Mouse (Mus musculus): ENCODE results near the gene Cacna1b. TPM values are rescaled to one million over a fixed set of nuclear protein-coding genes. Genes with fewer than 3 reads are reported as not detected.

Cacna1b gene
- polyA plus RNA-seq, 1 experiment from 2014 or later, result 3.3 TPM

DNA sequence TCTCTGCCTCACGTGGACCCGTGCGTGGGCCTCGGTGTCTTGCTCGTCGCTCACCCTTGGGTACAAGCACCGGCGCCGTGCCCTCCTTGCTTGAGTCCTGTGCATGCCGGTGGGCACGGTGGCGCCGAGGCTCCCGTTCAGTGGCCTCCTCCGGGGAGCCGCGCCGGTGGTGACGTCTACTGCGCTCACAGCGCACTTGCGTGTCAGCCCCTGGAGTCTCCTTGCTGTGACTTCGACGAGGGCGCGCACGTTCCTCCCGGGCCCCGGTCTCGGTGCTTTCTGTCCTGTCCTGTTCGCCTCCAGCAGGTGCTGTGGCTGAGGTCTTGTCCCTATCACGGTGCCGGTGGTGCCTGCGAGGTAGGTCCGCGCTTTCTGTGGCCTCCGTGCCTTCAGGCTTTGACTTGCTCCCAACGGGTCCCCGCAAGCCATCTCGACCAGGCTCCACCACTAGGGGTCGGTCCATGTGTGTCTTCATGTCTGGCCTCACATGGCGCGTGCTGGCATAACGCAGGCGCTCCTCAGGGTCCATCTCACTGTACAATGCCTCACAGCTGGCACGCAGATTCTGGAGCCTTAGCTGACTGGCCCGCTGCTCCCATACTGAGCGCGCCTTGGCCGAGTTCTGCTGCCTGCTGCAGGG, 83.8 kb downstream of the Cacna1b start:
- Histone ChIP-seq H3K4me2 (replicated peaks) (peak overlapping the region; percentile 47), H3K27ac (replicated peaks) (no peak overlapping the region), H3K4me1 (peaks cover 7% of the 10 kb centered on the region), H3K9me3 (no peaks in the 10 kb centered on the region), H3K9ac (replicated peaks) (no peak overlapping the region; the same call in 1 of the 2 replicates), H3K27me3 (peaks cover 20% of the 10 kb centered on the region), H3K36me3 (peaks cover 13% of the 10 kb centered on the region; the same call in 1 of the 2 replicates), H3K4me3 (peak overlapping the region; percentile 21)
- WGBS, result 35% methylated on average over 50 of the region's 50 CpGs
- ATAC-seq (ENCODE audit: low FRiP score, low read depth), result peak; percentile 67

DNA sequence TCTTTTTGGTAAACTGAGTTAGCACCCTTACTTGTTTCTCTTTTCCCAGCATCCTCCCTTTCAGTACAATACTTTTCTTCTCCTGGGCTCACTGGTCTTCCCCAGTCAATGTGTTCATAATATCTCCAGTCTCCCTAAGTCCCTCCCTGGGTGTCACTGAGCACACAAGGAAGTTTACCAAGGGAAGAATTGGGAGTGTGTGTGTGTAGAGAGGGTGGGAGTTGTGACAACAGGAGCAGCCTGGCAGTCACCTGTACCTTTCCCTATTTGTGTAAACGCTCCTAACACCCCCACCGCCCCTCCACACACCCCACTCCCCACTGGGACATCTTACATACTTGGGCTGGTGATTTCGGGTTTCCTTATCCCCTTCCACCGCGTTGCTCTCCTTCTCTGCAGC, 84.4 kb downstream of the Cacna1b start:
- peaks cover 7% of the 10 kb centered on the region for H3K4me1 ChIP-seq
- WGBS, result 73% methylated on average over 5 of the region's 5 CpGs
- H3K9me3 ChIP-seq, result no peaks in the 10 kb centered on the region
- no peak overlapping the region; the same call in 1 of the 2 replicates for H3K9ac ChIP-seq (replicated peaks)
- no peak overlapping the region for H3K4me3 ChIP-seq
- ATAC-seq (ENCODE audit: low FRiP score, low read depth), result no peak
- peak overlapping the region; percentile 47; the same call in 1 of the 2 replicates for H3K4me2 ChIP-seq (replicated peaks)
- peaks cover 7% of the 10 kb centered on the region; the same call in 1 of the 2 replicates for H3K36me3 ChIP-seq
- peaks cover 20% of the 10 kb centered on the region for H3K27me3 ChIP-seq
- no peak overlapping the region for H3K27ac ChIP-seq (replicated peaks)

GRCm38 (mm10) chr2:24678110-24678509, 84.8 kb downstream of the Cacna1b start:
- Histone ChIP-seq H3K9me3 (no peaks in the 10 kb centered on the region), H3K27ac (replicated peaks) (no peak overlapping the region), H3K36me3 (peaks cover 7% of the 10 kb centered on the region; the same call in 1 of the 2 replicates), H3K4me2 (replicated peaks) (no peak overlapping the region), H3K9ac (replicated peaks) (no peak overlapping the region), H3K27me3 (peaks cover 20% of the 10 kb centered on the region), H3K4me1 (peaks cover 7% of the 10 kb centered on the region), H3K4me3 (no peak overlapping the region)
- no peak; the same call in 1 of the 2 replicates for ATAC-seq (ENCODE audit: low FRiP score, low read depth)
- WGBS, result 65% methylated on average over 4 of the region's 4 CpGs

- 96% methylated on average over 3 of the region's 3 CpGs for WGBS
- Histone ChIP-seq H3K9me3 (no peaks in the 10 kb centered on the region), H3K4me3 (no peak overlapping the region), H3K4me2 (replicated peaks) (no peak overlapping the region), H3K9ac (replicated peaks) (no peak overlapping the region), H3K4me1 (peaks cover 7% of the 10 kb centered on the region), H3K36me3 (peaks cover 4% of the 10 kb centered on the region; the same call in 1 of the 2 replicates), H3K27me3 (peaks cover 20% of the 10 kb centered on the region), H3K27ac (replicated peaks) (no peak overlapping the region)
- ATAC-seq (ENCODE audit: low FRiP score, low read depth), result no peak
Observed at GRCm38 (mm10) chr2:24677629-24678028, 85.3 kb downstream of the Cacna1b start.

- H3K4me2 ChIP-seq (replicated peaks), result no peak overlapping the region
- 89% methylated on average over 6 of the region's 6 CpGs for WGBS
- no peaks in the 10 kb centered on the region for H3K9me3 ChIP-seq
- peaks cover 7% of the 10 kb centered on the region for H3K4me1 ChIP-seq
- no peak overlapping the region for H3K9ac ChIP-seq (replicated peaks)
- H3K4me3 ChIP-seq, result no peak overlapping the region
- peaks cover 14% of the 10 kb centered on the region; the same call in 1 of the 2 replicates for H3K27me3 ChIP-seq
- H3K36me3 ChIP-seq, result no peaks in the 10 kb centered on the region
- no peak overlapping the region for H3K27ac ChIP-seq (replicated peaks)
- no peak for ATAC-seq (ENCODE audit: low FRiP score, low read depth)
Observed at GRCm38 (mm10) chr2:24674432-24675006, 88.4 kb downstream of the Cacna1b start.

- H3K27ac ChIP-seq (replicated peaks), result no peak overlapping the region
- H3K4me3 ChIP-seq, result no peak overlapping the region
- no peaks in the 10 kb centered on the region for H3K27me3 ChIP-seq
- no peak overlapping the region for H3K4me2 ChIP-seq (replicated peaks)
- 96% methylated on average over 5 of the region's 5 CpGs for WGBS
- no peak overlapping the region for H3K9ac ChIP-seq (replicated peaks)
- no peak for ATAC-seq (ENCODE audit: low FRiP score, low read depth)
- no peaks in the 10 kb centered on the region for H3K36me3 ChIP-seq
- peaks cover 12% of the 10 kb centered on the region for H3K4me1 ChIP-seq
- H3K9me3 ChIP-seq, result no peaks in the 10 kb centered on the region
Observed at GRCm38 (mm10) chr2:24668598-24668997, 94.4 kb downstream of the Cacna1b start.

DNA sequence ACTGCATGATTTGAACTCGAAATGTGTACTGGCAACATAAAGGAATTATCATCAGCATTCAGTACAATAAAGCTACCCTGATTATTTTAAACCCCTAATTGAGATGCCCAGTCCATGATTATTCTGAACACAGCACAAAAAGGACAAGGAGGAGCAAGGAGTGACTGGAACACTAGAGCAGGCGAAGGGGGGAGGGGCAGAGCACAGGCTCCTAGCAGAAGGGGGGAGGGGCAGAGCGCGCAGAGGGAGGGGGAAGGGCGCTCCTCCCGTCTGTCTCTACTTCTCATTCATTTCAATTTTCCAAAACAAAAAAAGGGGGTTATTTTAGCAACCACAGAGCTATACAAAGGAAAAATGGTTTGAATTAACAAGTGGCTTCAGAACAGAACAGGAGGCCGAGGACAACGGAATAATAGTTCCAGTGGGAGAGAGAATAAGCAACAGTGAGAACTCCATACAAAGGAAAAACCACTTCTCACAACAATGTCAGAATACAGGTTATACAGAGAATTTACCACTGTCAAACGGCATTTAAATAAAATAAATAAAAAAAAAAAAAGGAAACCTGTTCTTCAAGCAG, 98.2 kb downstream of the Cacna1b start:
- peak; percentile 88 for ATAC-seq (ENCODE audit: low FRiP score, low read depth)
- Histone ChIP-seq H3K4me2 (replicated peaks) (peak overlapping the region; percentile 42), H3K27me3 (no peaks in the 10 kb centered on the region), H3K4me1 (peaks cover 12% of the 10 kb centered on the region), H3K36me3 (no peaks in the 10 kb centered on the region), H3K9ac (replicated peaks) (no peak overlapping the region), H3K9me3 (no peaks in the 10 kb centered on the region), H3K27ac (replicated peaks) (peak overlapping the region; percentile 42; the same call in 1 of the 2 replicates), H3K4me3 (0 out of 2 replicates have a peak overlapping the region, but pooled peaks have one; percentile 4)
- WGBS, result 14% methylated on average over 9 of the region's 9 CpGs

DNA sequence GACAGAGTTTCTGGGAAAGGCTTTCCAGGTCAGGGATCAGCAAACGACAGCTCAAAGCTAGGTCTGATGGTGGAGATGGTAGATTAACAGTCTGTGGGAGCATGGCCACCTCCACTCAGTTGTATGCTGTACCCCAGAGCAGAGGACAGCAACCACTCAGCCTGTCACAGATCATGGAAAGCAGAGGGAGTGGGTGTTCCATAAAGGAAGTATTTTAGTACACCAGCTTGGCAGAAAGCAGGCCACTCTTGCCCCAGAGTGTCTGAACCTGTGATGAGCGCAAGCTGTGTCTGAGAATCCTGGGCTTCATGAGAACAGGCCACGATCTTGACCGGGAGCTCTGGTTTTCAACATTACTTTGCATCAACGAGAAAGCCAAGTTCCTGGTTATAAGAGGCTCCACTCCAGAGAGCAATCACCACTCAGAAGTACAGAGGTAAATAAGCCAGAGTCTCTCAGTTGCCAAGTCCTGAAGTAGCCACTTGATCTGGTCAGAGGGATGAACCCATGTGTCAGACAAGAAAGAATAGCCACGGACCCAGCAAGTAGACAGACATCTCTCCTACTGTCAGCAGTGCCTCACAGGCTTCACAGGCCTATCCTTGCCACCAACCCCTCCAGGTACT, 103.7 kb downstream of the Cacna1b start:
- Histone ChIP-seq H3K36me3 (no peaks in the 10 kb centered on the region), H3K9ac (replicated peaks) (no peak overlapping the region), H3K9me3 (no peaks in the 10 kb centered on the region), H3K27me3 (no peaks in the 10 kb centered on the region), H3K4me3 (no peak overlapping the region), H3K27ac (replicated peaks) (no peak overlapping the region), H3K4me1 (peaks cover 5% of the 10 kb centered on the region), H3K4me2 (replicated peaks) (no peak overlapping the region)
- no peak for ATAC-seq (ENCODE audit: low FRiP score, low read depth)
- WGBS, result 84% methylated on average over 6 of the region's 6 CpGs

DNA sequence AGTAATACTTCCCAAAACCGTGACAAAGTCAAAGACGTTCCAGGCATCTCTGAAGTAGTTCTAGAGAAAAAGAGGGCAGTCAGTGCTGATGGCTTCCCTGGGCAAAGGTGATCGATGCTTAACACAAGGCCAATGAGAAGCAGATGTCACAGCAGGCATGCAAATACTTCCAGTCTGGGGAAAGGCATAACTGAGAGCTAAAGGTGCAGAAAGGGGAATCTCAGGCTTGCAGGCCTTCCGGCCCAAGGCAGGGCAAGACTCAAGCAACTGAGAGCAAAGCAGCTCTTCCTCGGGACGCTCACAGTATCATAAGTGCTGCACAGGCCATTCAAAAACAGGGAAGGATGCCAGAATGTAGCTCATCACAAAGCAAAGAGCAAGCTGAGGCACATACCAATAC, 114.4 kb downstream of the Cacna1b start:
- H3K4me1 ChIP-seq, result no peaks in the 10 kb centered on the region
- no peak overlapping the region for H3K27ac ChIP-seq (replicated peaks)
- H3K9me3 ChIP-seq, result no peaks in the 10 kb centered on the region
- H3K27me3 ChIP-seq, result no peaks in the 10 kb centered on the region
- WGBS, result 83% methylated on average over 6 of the region's 6 CpGs
- ATAC-seq (ENCODE audit: low FRiP score, low read depth), result no peak
- H3K9ac ChIP-seq (replicated peaks), result no peak overlapping the region
- no peak overlapping the region for H3K4me2 ChIP-seq (replicated peaks)
- H3K4me3 ChIP-seq, result no peak overlapping the region
- H3K36me3 ChIP-seq, result peaks cover 18% of the 10 kb centered on the region

GRCm38 (mm10) chr2:24646452-24647146, 116.4 kb downstream of the Cacna1b start:
- ATAC-seq (ENCODE audit: low FRiP score, low read depth), result no peak
- no peak overlapping the region for H3K4me3 ChIP-seq

DNA sequence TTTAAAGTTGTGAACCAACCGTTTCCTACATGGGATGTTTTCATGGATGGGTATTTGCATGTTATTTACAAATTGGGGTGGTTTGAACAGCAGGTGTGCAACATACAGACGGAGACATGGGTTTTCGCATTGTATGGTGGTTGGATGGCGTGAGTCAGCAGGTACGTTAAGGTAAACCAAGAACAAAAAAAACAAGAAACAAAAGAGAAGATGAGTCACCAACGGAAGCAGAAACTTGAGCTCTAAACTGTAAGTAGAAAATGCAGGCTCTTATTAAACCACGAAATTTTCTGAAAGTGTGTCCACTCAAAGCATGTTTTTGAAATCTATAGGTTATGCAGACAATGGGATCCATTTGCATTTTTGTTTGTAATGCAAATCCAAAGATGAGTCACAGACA, 120.1 kb downstream of the Cacna1b start:
- Histone ChIP-seq H3K27ac (replicated peaks) (no peak overlapping the region), H3K4me3 (no peak overlapping the region), H3K4me1 (peaks cover 18% of the 10 kb centered on the region), H3K27me3 (no peaks in the 10 kb centered on the region), H3K9ac (replicated peaks) (no peak overlapping the region), H3K9me3 (no peaks in the 10 kb centered on the region), H3K36me3 (peaks cover 1% of the 10 kb centered on the region; the same call in 1 of the 2 replicates), H3K4me2 (replicated peaks) (no peak overlapping the region)
- 84% methylated on average over 7 of the region's 7 CpGs for WGBS
- no peak for ATAC-seq (ENCODE audit: low FRiP score, low read depth)

More at GRCm38 (mm10) chr2:24646452-24647146, 116.4 kb downstream of the Cacna1b start:
- Histone ChIP-seq H3K9me3 (no peaks in the 10 kb centered on the region), H3K4me2 (replicated peaks) (no peak overlapping the region), H3K27ac (replicated peaks) (no peak overlapping the region), H3K9ac (replicated peaks) (no peak overlapping the region), H3K4me1 (peaks cover 2% of the 10 kb centered on the region; the same call in 1 of the 2 replicates), H3K27me3 (no peaks in the 10 kb centered on the region), H3K36me3 (peaks cover 18% of the 10 kb centered on the region)
- WGBS, result 91% methylated on average over 5 of the region's 5 CpGs

Measured in midbrain, embryonic 12.5 days (tissue).